In genomic region chr1:135426645-135427044, GRCm38 (mm10) we compare ENCODE assay signal across 15 mouse cellular contexts. TPM values are rescaled to one million over a fixed set of nuclear protein-coding genes. Genes with fewer than 3 reads are reported as not detected.
"Had no signal": no experiment of that assay in that cellular context is flagged by ENCODE, and none has a peak within 500 bp of the region (broad histone marks: within the 10 kb centered on the region; RNA-seq: fewer than 3 reads in every experiment).

No protein-coding gene starts in this region.

- H3K4me2 ChIP-seq: liver, embryonic 11.5 days; liver, embryonic 15.5 days; midbrain, embryonic 15.5 days; neural tube, embryonic 12.5 days had no signal

- DNase-seq: kidney, postnatal 25 days; lung, adult 2 months; lung, postnatal 36 days; thymus, postnatal 4 days had no signal

- H3K27me3 ChIP-seq: liver, embryonic 15.5 days; midbrain, embryonic 15.5 days; neural tube, embryonic 12.5 days had no signal

- H3K27ac ChIP-seq: left cerebral cortex, adult 2 months; limb, embryonic 10.5 days; liver, embryonic 15.5 days; midbrain, embryonic 15.5 days; neural tube, embryonic 12.5 days; stomach, postnatal 0 days had no signal

- H3K9me3 ChIP-seq: limb, embryonic 10.5 days; liver, embryonic 15.5 days; midbrain, embryonic 15.5 days; neural tube, embryonic 12.5 days had no signal

- ATAC-seq: lung, postnatal 0 days; midbrain, embryonic 15.5 days had no signal

- H3K9ac ChIP-seq: liver, embryonic 15.5 days; midbrain, embryonic 15.5 days; neural tube, embryonic 12.5 days had no signal

- H3K4me3 ChIP-seq: left cerebral cortex, adult 2 months; limb, embryonic 10.5 days; liver, embryonic 15.5 days; midbrain, embryonic 15.5 days; neural tube, embryonic 12.5 days had no signal

RNA-seq across cellular contexts. Expression of gene Shisa4, which starts 51.6 kb away (rescaled TPM):
- total RNA-seq: megakaryocyte progenitor cell, adult 5-6 weeks; monocyte, adult 5-6 weeks; neutrophil, adult 5-6 weeks had no signal
